Mouse (Mus musculus) stomach, postnatal 0 days (tissue): ENCODE measurements around the gene Fcgr2b. TPM values are rescaled to one million over a fixed set of nuclear protein-coding genes. Genes with fewer than 3 reads are reported as not detected.
"Not testable (repeated sequence)": the region's sequence is repeated elsewhere in the genome, so short reads cannot be mapped to it uniquely, and the experiment has no call there.

Experiments used
- ATAC-seq: fragments of 200-750 bp; cut with Nextera tagmentation; 2 replicates; pipeline ENCODE4 v1.8.0; 2017; ENCODE audit not compliant: low FRiP score, low TSS enrichment
- DNase-seq: peaks from one replicate; pipeline ENCODE4 v3.0.0-alpha.2; 2016; ENCODE audit warnings: low spot score
- H3K27ac ChIP-seq: fragments of 300-500 bp; sonication (generic); replicated peaks from 2 replicates; pipeline ENCODE4 v1.5.1; 2014; ENCODE audit warnings: mild to moderate bottlenecking, control low read depth
- H3K27me3 ChIP-seq: fragments of 300-500 bp; sonication (generic); 2 replicates; pipeline ENCODE4 v1.6.1; 2014; ENCODE audit warnings: low read length; ENCODE audit not compliant: control insufficient read depth, insufficient read depth
- H3K36me3 ChIP-seq: fragments of 300-500 bp; sonication (generic); 2 replicates; pipeline ENCODE4 v1.6.1; 2014; ENCODE audit warnings: low read length, mixed read lengths; ENCODE audit not compliant: control insufficient read depth, insufficient read depth
- H3K4me1 ChIP-seq: fragments of 300-500 bp; sonication (generic); replicated peaks from 2 replicates; pipeline ENCODE4 v1.6.1; 2014; ENCODE audit warnings: antibody characterized with exemption; ENCODE audit not compliant: control insufficient read depth, insufficient read depth
- H3K4me2 ChIP-seq: fragments of 300-500 bp; sonication (generic); replicated peaks from 2 replicates; pipeline ENCODE4 v1.6.1; 2014; ENCODE audit warnings: low read depth, mild to moderate bottlenecking, control low read depth, moderate library complexity
- H3K4me3 ChIP-seq: fragments of 300-500 bp; sonication (generic); 2 replicates; pipeline ENCODE4 v1.5.1; 2014; ENCODE audit warnings: low read depth, low read length, control low read depth
- H3K9ac ChIP-seq: fragments of 300-500 bp; sonication (generic); 2 replicates; pipeline ENCODE4 v1.6.1; 2014; ENCODE audit warnings: mild to moderate bottlenecking, low read length, control low read depth, mixed read lengths
- H3K9me3 ChIP-seq: fragments of 300-500 bp; sonication (generic); 2 replicates; pipeline ENCODE4 v1.6.1; 2016; ENCODE audit warnings: low read length; ENCODE audit not compliant: control insufficient read depth
- CTCF ChIP-seq: IDR thresholded peaks from 2 replicates; pipeline ENCODE4 v1.5.1; 2016; ENCODE audit warnings: antibody characterized with exemption, low read depth, mild to moderate bottlenecking, moderate library complexity
- EP300 ChIP-seq: optimal IDR thresholded peaks from 2 replicates; pipeline ENCODE3; 2016; ENCODE audit warnings: antibody characterized with exemption
- WGBS: fragments of 180-500 bp; shearing (Covaris S2); extraction: QIAGEN DNeasy Blood & Tissue Kit; methylation state at CpG from one replicate; pipeline ENCODE4 v1.1.7; 2014; 5-methylcytosine and 5-hydroxymethylcytosine counted together
- polyA plus RNA-seq: library from polyadenylated mRNA; unstranded; fragments of >200 nt; fragmentation: Nextera tagmentation; extraction: Ambion mirVana; gene quantifications from 2 replicates; pipeline ENCODE4 v1.2.1, GENCODE M21; 2015

Fcgr2b gene
- polyA plus RNA-seq, 1 experiment from 2014 or later, result 5.6 TPM

DNA sequence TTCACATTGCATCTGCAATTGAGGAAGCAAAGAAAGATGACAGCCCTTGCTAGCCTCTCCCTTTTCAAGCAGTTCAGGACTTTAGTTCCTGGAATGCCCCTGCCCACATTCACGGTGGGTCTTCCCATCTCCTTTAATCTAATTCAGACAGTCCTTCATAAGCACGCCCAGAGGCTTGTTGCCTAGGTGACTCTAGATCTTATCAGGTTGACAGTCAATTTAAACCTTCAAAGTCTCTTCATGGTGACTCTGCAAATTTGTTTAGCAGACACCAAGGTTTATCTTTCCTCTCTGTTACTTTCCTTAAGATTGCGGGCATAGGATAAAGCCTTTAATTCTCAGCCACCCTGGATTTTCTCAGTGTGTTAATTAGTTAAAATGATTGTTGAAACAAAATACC, 25.6 kb downstream of the Fcgr2b start:
- Histone ChIP-seq H3K9ac (no peak overlapping the region), H3K27me3 (no peaks in the 10 kb centered on the region), H3K4me2 (no peak overlapping the region), H3K4me3 (no peak overlapping the region), H3K36me3 (no peaks in the 10 kb centered on the region), H3K27ac (no peak overlapping the region), H3K9me3 (no peaks in the 10 kb centered on the region), H3K4me1 (no peaks in the 10 kb centered on the region)
- WGBS, result 39% methylated on average over 3 of the region's 3 CpGs
- DNase-seq, result no peak
- TF ChIP-seq EP300, result no peak
- TF ChIP-seq CTCF, result no peak
- no peak for ATAC-seq

DNA sequence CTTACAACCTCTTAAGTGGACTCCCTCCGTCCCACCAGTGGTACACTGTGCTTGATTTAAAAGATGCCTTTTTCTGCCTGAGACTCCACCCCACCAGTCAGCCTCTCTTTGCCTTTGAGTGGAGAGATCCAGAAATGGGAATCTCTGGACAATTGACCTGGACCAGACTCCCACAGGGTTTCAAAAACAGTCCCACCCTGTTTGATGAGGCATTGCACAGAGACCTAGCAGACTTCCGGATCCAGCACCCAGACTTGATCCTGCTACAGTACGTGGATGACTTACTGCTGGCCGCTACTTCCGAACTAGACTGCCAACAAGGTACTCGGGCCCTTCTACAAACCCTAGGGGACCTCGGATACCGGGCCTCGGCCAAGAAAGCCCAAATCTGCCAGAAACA, 31.4 kb downstream of the Fcgr2b start:
- H3K36me3 ChIP-seq, H3K27me3 ChIP-seq, H3K9ac ChIP-seq, DNase-seq, H3K9me3 ChIP-seq, ATAC-seq, H3K4me1 ChIP-seq, H3K4me2 ChIP-seq, H3K27ac ChIP-seq, H3K4me3 ChIP-seq: not testable (repeated sequence)
- WGBS, result 97% methylated on average over 2 of the region's 9 CpGs

DNA sequence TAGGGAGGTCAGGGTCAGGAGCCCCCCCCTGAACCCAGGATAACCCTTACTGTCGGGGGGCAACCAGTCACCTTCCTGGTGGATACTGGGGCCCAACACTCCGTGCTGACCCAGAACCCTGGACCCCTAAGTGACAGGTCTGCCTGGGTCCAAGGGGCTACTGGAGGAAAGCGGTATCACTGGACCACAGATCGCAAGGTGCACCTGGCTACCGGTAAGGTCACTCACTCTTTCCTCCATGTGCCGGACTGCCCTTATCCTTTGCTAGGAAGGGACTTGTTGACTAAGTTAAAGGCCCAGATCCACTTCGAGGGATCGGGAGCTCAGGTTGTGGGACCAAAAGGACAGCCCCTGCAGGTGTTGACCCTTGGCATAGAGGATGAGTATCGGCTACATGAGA, 32.2 kb downstream of the Fcgr2b start:
- not testable (repeated sequence) for H3K4me2 ChIP-seq, H3K9me3 ChIP-seq, H3K36me3 ChIP-seq, H3K9ac ChIP-seq, H3K4me3 ChIP-seq, H3K27ac ChIP-seq, H3K27me3 ChIP-seq, H3K4me1 ChIP-seq, ATAC-seq, DNase-seq
- 95% methylated on average over 9 of the region's 9 CpGs for WGBS

DNA sequence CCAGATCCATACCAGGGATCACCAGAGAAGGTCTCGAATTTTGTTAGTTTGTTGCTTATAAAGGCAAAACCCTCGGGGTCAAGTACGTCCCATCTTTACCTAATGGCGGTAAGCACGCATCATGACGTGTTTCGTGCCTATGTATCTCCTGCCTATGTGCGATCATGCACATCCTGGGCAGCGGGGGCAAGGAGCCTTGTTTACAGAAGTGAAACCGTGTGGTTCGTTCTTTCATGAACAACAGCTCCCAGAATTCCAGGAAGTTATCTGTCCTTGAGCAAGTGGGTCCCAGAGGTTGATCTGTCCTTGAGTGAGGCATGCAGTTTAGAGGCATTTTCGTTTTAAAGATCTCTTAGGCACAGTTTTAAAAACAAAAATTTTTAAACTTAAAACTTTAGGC, 37.1 kb downstream of the Fcgr2b start:
- Histone ChIP-seq H3K9me3 (no peaks in the 10 kb centered on the region), H3K4me2 (no peak overlapping the region), H3K4me3 (no peak overlapping the region), H3K9ac (no peak overlapping the region), H3K27ac (no peak overlapping the region), H3K36me3 (no peaks in the 10 kb centered on the region), H3K27me3 (no peaks in the 10 kb centered on the region), H3K4me1 (no peaks in the 10 kb centered on the region)
- 83% methylated on average over 12 of the region's 12 CpGs for WGBS
- DNase-seq (no peak), ATAC-seq (no peak)
- TF ChIP-seq CTCF (no peak), EP300 (no peak)

DNA sequence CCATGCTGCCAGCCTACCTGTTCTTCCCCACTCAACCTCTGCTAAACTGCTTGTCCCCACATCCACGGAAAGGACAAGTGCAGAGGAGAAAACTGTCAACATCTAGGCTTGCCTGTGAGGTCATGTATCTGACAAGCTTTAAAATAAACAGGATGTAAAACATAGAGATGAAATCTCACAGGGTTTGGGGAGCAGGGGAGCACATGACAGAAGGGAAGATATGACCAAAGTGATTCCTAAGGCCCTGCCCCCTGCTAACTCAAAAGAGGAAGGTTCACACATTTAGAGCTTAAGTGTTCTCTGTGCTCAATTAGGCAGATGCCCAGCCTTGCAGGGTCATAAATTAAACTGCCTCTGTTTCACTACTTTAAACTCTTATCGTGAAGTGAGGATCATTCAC, 42.0 kb downstream of the Fcgr2b start:
- WGBS, result 41% methylated on average over 2 of the region's 2 CpGs
- DNase-seq, result no peak
- TF ChIP-seq EP300 (no peak), CTCF (no peak)
- ATAC-seq, result no peak
- no peaks in the 10 kb centered on the region for H3K36me3 ChIP-seq
- no peaks in the 10 kb centered on the region for H3K27me3 ChIP-seq
- no peak overlapping the region for H3K4me3 ChIP-seq
- H3K4me2 ChIP-seq, result no peak overlapping the region
- no peaks in the 10 kb centered on the region for H3K9me3 ChIP-seq
- H3K27ac ChIP-seq, result no peak overlapping the region
- no peaks in the 10 kb centered on the region for H3K4me1 ChIP-seq
- H3K9ac ChIP-seq, result no peak overlapping the region

DNA sequence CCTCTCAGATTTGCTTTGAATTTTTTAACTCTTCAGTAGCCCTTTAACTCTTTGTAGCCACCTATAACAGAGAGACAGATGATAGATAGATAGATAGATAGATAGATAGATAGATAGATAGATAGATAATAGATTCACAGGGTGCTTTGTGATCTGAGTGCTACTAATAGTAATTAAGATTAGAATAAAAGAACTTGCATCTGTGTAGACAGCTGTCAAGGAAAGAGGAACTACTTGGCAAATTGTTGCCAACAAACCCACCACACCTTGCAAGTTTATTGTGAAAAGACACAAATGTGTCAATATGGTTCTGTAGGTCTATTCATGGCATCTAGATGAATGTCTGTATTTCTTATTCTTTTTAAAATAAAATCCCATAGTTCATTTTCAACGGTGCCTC, 42.4 kb downstream of the Fcgr2b start:
- no peak overlapping the region for H3K4me2 ChIP-seq
- H3K27me3 ChIP-seq, result no peaks in the 10 kb centered on the region
- 82% methylated on average over 1 of the region's 1 CpGs for WGBS
- no peak for TF ChIP-seq CTCF
- no peak for TF ChIP-seq EP300
- no peak overlapping the region for H3K9ac ChIP-seq
- H3K27ac ChIP-seq, result no peak overlapping the region
- no peaks in the 10 kb centered on the region for H3K4me1 ChIP-seq
- DNase-seq (no peak), ATAC-seq (no peak)
- H3K36me3 ChIP-seq, result no peaks in the 10 kb centered on the region
- H3K9me3 ChIP-seq, result no peaks in the 10 kb centered on the region
- no peak overlapping the region for H3K4me3 ChIP-seq
